Mouse (Mus musculus) heart, embryonic 16.5 days (tissue): ENCODE measurements around the gene Emp2. TPM values are rescaled to one million over a fixed set of nuclear protein-coding genes. Genes with fewer than 3 reads are reported as not detected.

ENCODE experiments used
- ATAC-seq: fragments of 200-750 bp; cut with Nextera tagmentation; replicated peaks from 2 replicates; pipeline ENCODE4 v1.8.0; 2017; ENCODE audit warnings: moderate number of reproducible peaks; ENCODE audit not compliant: insufficient read depth, low FRiP score; ENCODE audit errors: extremely low read depth
- H3K27ac ChIP-seq: fragments of 300-500 bp; sonication (generic); 2 replicates; pipeline ENCODE4 v1.5.1; 2014; ENCODE audit warnings: mild to moderate bottlenecking, low read length, control low read depth, moderate library complexity
- H3K27me3 ChIP-seq: fragments of 300-500 bp; sonication (generic); 2 replicates; pipeline ENCODE4 v1.6.1; 2014; ENCODE audit warnings: low read length, mixed read lengths; ENCODE audit not compliant: control insufficient read depth, insufficient read depth
- H3K36me3 ChIP-seq: fragments of 300-500 bp; sonication (generic); 2 replicates; pipeline ENCODE4 v1.6.1; 2014; ENCODE audit not compliant: control insufficient read depth, insufficient read depth
- H3K4me1 ChIP-seq: fragments of 300-500 bp; sonication (generic); 2 replicates; pipeline ENCODE4 v1.6.1; 2014; ENCODE audit warnings: low read length, mixed read lengths; ENCODE audit not compliant: control insufficient read depth, insufficient read depth
- H3K4me2 ChIP-seq: fragments of 300-500 bp; sonication (generic); 2 replicates; pipeline ENCODE4 v1.6.1; 2014; ENCODE audit warnings: low read depth, mild to moderate bottlenecking, control low read depth, low read length
- H3K4me3 ChIP-seq: fragments of 300-500 bp; sonication (generic); 2 replicates; pipeline ENCODE4 v1.5.1; 2014; ENCODE audit warnings: mild to moderate bottlenecking, control low read depth, low read length
- H3K9ac ChIP-seq: fragments of 300-500 bp; sonication (generic); 2 replicates; pipeline ENCODE4 v1.6.1; 2014; ENCODE audit warnings: low read length, control low read depth
- H3K9me3 ChIP-seq: fragments of 300-500 bp; sonication (generic); replicated peaks from 2 replicates; pipeline ENCODE4 v1.6.1; 2016; ENCODE audit warnings: low read length; ENCODE audit not compliant: control insufficient read depth
- WGBS: fragments of 180-500 bp; shearing (Covaris S2); extraction: QIAGEN DNeasy Blood & Tissue Kit; methylation state at CpG from one replicate; pipeline ENCODE4 v1.1.7; 2014; 5-methylcytosine and 5-hydroxymethylcytosine counted together
- polyA plus RNA-seq: library from polyadenylated mRNA; unstranded; fragments of >200 nt; fragmentation: Nextera tagmentation; extraction: Ambion mirVana; gene quantifications from 2 replicates; pipeline ENCODE4 v1.2.1, GENCODE M21; 2015

Gene Emp2
- polyA plus RNA-seq, 1 experiment from 2014 or later = 56.9 TPM

DNA sequence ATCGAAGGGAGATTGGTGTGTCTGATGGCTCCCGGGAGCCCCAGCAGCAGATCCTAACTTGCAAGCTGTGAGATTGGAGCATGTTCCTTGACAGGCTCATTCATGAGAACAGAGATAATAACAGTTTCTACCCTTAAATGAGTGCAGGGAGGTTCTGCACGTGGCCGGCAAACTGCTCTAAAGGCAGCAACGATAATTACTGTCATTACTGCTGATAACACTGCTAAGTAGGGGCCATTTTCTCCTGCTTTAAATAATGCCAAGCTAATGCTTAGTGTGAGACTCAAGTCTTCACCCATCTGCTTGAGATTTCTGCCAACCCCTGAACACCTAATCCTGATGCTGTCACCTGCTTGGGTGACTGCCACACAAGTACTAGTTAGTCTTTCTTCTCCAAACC, 6.4 kb downstream of the Emp2 start:
- H3K4me2 ChIP-seq = no peak overlapping the region
- H3K9ac ChIP-seq = no peak overlapping the region
- no peaks in the 10 kb centered on the region for H3K9me3 ChIP-seq
- 60% methylated on average over 5 of the region's 5 CpGs for WGBS
- H3K27me3 ChIP-seq = no peaks in the 10 kb centered on the region
- no peak overlapping the region for H3K4me3 ChIP-seq
- H3K27ac ChIP-seq = no peak overlapping the region
- H3K4me1 ChIP-seq = peaks cover 26% of the 10 kb centered on the region
- no peaks in the 10 kb centered on the region; the same call in 1 of the 2 replicates for H3K36me3 ChIP-seq
- no peak for ATAC-seq

DNA sequence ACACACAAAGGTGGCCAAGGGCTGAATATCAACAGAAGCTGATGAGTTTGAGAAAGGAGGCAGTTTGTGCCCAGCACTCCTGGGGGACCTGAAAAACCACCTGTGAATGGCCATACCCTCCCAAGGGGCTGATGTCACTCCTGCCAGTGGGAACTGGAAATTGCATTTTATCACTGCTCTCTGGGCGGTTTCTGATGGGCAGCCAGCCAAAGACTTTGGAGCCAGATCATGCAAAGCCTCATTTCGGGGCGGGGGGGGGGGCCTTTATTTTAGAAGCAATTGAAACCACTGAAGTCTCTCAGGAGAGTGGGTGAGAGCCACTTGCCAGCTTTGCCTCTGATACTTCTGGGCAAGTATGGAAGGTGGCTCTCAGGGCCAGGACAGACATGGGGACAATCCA, 7.7 kb downstream of the Emp2 start:
- no peak overlapping the region for H3K9ac ChIP-seq
- H3K4me1 ChIP-seq = peaks cover 16% of the 10 kb centered on the region
- no peaks in the 10 kb centered on the region; the same call in 1 of the 2 replicates for H3K36me3 ChIP-seq
- 41% methylated on average over 3 of the region's 3 CpGs for WGBS
- H3K4me2 ChIP-seq = no peak overlapping the region
- H3K27ac ChIP-seq = no peak overlapping the region
- H3K27me3 ChIP-seq = no peaks in the 10 kb centered on the region
- no peak overlapping the region for H3K4me3 ChIP-seq
- no peaks in the 10 kb centered on the region for H3K9me3 ChIP-seq
- ATAC-seq = no peak

DNA sequence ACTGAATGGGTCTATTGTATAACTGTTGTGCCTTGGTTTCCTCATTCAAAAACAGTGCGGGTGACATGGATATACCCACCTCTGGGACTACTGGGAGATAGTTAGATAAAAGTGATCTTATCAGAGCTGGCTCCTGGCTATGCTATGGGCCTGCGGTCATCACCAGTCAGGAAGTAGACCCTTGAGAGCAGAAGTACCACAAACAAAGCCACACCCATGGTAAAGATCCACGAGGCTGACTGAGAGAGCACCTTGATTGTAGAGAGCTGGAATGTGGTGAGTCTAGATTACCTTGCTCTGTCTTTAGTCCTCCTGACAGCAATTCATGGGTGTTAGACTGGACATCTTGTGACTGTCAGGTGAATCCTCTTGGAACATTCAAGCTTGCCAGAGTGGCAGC, 12.4 kb downstream of the Emp2 start:
- 56% methylated on average over 3 of the region's 3 CpGs for WGBS
- H3K4me3 ChIP-seq = no peak overlapping the region
- ATAC-seq = no peak
- no peak overlapping the region for H3K27ac ChIP-seq
- H3K4me2 ChIP-seq = no peak overlapping the region
- H3K9me3 ChIP-seq = no peaks in the 10 kb centered on the region
- H3K9ac ChIP-seq = no peak overlapping the region
- H3K27me3 ChIP-seq = no peaks in the 10 kb centered on the region
- peaks cover 17% of the 10 kb centered on the region for H3K4me1 ChIP-seq
- no peaks in the 10 kb centered on the region for H3K36me3 ChIP-seq

DNA sequence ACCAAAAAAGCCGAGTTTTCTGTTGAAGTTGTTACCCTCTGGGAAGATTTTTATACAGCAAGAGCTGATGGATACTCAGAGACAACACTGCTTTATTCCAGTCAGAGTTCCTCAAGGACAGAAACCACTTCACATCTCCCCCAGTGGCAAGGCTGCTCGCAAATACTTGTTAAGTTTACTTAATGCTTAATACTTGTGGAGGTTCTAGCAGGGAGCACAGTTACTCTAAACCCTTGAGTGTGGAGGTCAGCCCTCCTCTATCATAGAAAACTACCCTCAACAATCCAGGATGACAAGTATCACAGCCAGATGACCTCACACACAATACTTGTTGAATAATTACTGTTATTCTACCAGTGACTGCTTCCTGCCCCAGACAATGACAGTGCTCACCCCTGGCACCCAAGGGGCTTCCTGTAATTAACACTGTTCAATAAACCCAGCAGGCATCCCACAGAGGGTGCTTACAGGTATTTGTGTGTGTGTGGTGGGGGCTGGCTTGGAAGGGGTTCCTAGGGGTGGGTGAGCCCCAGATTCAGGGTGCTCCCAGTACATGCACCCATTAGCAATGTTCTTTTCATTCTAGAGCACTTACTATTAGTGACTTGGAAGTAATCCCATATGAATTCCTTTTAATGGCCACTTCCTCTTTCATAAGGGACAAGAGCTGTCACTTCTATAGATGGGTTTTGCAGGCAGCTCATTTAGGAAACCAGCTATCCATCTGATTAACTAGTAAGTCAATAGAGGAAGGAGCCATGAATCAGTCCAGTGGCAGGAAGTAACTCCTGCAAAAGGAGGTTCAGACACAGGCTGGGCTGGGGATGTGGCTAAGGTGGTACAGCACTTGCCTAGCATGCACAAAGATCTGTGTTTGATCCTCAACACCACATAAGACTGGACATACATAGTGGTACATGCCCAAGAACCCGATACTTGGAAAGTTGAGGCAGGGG, 13.3 kb downstream of the Emp2 start:
- no peak overlapping the region for H3K4me2 ChIP-seq
- H3K27me3 ChIP-seq = no peaks in the 10 kb centered on the region
- H3K9me3 ChIP-seq = no peaks in the 10 kb centered on the region
- peak overlapping the region; percentile 60 for H3K27ac ChIP-seq
- H3K4me1 ChIP-seq = peaks cover 15% of the 10 kb centered on the region
- no peak overlapping the region for H3K9ac ChIP-seq
- H3K36me3 ChIP-seq = no peaks in the 10 kb centered on the region
- no peak for ATAC-seq
- WGBS = 64% methylated on average over 3 of the region's 3 CpGs
- H3K4me3 ChIP-seq = no peak overlapping the region

DNA sequence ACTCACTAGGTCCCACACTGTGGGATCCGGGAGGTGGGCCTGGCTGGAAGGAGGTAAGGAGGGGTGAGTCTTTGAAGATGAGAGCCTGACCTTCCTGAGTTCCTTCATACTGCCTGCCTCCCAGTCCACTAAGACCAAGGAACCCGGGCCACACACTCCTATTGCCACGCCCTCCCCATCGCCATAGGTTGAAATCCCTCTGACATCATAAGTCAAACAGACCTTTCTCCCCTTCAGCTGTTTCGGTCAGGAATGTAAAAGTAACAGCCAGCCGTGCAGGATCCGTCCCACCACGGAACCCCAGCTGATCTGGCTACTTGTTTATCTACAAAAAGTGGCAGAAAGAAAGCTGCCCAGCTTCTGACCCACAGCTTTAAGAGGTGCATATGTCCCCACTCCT, 14.1 kb downstream of the Emp2 start:
- Histone ChIP-seq H3K4me2 (no peak overlapping the region), H3K27ac (peak overlapping the region; percentile 60), H3K36me3 (no peaks in the 10 kb centered on the region), H3K4me3 (no peak overlapping the region), H3K27me3 (no peaks in the 10 kb centered on the region), H3K9me3 (no peaks in the 10 kb centered on the region), H3K9ac (peak overlapping the region; percentile 7; the same call in 1 of the 2 replicates), H3K4me1 (peaks cover 11% of the 10 kb centered on the region)
- 0 out of 2 replicates have a peak, but pooled peaks have one; percentile 11 for ATAC-seq
- WGBS = 26% methylated on average over 8 of the region's 8 CpGs

DNA sequence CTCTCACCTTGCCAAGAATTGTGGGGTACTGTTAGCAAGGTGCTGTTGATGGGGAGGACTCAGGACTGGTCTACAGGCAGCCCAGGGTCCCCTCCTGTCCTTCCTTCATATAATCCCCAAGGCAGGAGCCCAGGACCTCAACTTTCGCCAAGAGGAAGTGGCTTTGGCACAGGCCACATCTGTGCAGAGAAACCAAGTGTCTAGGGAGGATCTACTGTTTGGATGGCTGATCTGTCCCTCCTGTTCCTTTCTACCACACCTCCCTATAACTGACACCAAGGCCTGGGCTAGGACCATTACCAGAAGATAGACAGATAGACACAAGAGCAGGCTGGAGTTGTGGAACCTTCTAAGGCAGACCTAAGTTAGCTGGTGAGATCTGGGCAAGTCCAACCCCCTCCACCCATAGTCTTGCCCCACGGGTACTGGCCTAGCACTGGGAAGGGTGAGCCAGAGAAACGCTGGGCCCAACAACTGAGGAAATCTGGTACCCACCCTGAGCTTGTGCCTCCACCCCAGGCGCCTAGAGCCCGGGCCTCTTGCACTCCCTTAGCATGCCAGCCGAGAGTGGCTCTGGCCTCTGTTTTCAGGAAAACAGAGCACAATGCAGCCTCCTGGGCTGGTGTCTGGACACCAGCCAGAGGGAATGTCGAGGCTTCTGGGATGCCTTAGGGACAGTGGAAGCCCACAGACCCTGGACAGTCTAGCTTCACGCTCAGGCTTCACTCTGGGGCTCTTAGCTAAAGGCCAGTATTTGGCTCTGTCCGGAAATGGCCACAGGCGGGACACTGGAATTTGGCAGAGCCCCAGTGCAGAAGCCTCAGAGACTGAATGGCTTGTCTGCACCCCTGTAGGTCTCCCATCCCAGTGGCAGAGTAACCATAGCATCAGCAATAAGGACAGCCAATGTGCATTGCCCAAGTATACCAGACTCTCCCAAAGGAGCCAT, 15.8 kb downstream of the Emp2 start:
- Histone ChIP-seq H3K27me3 (no peaks in the 10 kb centered on the region), H3K9ac (no peak overlapping the region), H3K4me2 (no peak overlapping the region), H3K27ac (no peak overlapping the region), H3K4me3 (no peak overlapping the region), H3K36me3 (no peaks in the 10 kb centered on the region), H3K9me3 (no peaks in the 10 kb centered on the region), H3K4me1 (peaks cover 10% of the 10 kb centered on the region)
- WGBS = 77% methylated on average over 10 of the region's 10 CpGs
- no peak for ATAC-seq

DNA sequence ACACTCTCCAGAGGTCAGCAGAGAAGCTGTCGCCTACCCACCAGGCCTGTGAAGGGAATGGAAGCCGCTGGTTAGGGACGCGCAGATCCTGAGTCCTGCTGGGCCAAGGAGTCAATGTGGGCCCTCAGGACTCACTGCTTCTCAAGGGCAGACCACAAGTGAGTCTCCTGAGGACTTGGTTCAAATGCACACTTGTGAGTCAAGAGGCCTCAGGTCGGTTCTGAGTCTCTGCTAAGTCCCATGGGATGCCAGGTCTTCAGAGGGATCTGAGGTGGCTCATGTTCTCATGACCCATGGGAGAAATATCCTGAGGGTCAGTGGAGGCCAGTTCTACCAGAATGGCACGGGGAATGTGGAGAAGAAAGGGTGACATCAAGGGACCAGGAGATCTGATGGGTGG, 25.7 kb downstream of the Emp2 start:
- WGBS = 86% methylated on average over 6 of the region's 6 CpGs
- H3K4me1 ChIP-seq = peaks cover 8% of the 10 kb centered on the region
- no peak overlapping the region for H3K4me2 ChIP-seq
- no peak for ATAC-seq
- H3K9me3 ChIP-seq = no peaks in the 10 kb centered on the region
- no peak overlapping the region for H3K27ac ChIP-seq
- peaks cover 21% of the 10 kb centered on the region for H3K36me3 ChIP-seq
- H3K27me3 ChIP-seq = no peaks in the 10 kb centered on the region
- no peak overlapping the region for H3K4me3 ChIP-seq
- no peak overlapping the region for H3K9ac ChIP-seq

DNA sequence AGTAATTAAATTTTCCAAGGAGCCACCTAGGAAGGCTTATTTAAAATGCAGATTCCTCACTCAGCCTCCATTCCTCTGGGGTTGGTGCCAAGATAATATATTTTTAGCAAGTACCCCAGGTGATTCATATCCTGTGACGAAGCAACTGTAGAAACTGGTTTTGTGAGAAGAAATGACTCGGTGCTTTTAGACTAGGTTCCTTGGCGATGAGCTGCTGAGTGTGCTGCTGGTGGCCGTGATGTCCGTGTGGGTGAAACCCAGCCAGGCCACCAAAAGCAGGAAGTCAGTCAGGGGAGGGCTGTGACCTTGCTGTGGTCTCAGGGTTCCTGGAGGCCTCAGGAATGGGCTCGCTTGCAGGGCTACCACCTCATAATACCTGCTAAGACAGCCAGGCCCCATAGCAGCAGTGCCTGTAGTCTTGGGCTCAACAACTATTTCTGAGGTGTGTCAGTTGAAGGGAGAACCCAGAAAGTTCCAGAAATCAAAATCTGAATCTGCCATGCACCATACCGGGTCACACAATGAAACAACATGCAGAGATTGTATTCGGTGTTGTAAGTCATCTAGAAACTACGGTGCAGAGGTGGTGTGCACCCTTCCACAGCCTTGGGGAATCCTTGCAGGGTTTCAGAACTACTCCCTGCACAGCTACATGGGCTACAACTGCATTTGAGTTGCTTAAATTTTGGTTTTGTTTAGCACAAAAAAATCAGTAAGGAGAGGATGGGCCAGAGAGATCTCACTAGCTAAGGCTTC, 27.1 kb downstream of the Emp2 start:
- Histone ChIP-seq H3K9ac (no peak overlapping the region), H3K4me1 (peaks cover 8% of the 10 kb centered on the region), H3K4me2 (no peak overlapping the region), H3K4me3 (no peak overlapping the region), H3K27me3 (no peaks in the 10 kb centered on the region), H3K9me3 (no peaks in the 10 kb centered on the region), H3K27ac (no peak overlapping the region), H3K36me3 (peaks cover 24% of the 10 kb centered on the region)
- ATAC-seq = no peak
- WGBS = 63% methylated on average over 9 of the region's 9 CpGs
